Mouse (Mus musculus) ES-Bruce4 (cell line): ENCODE data around the gene Tnfrsf9. TPM values are rescaled to one million over a fixed set of nuclear protein-coding genes. Genes with fewer than 3 reads are reported as not detected.
"Not testable (repeated sequence)": the region's sequence is repeated elsewhere in the genome, so short reads cannot be mapped to it uniquely, and the experiment has no call there.

Source experiments
- H3K27ac ChIP-seq: 2 replicates; pipeline ENCODE4 v1.5.1; 2012; ENCODE audit warnings: low read length, inconsistent platforms; ENCODE audit not compliant: insufficient read depth
- H3K27me3 ChIP-seq: 2 replicates; pipeline ENCODE4 v1.6.1; 2012; ENCODE audit warnings: mild to moderate bottlenecking, low read length, inconsistent platforms; ENCODE audit not compliant: control insufficient read depth, poor library complexity, insufficient read depth, severe bottlenecking
- H3K36me3 ChIP-seq: 2 replicates; pipeline ENCODE4 v1.6.1; 2012; ENCODE audit warnings: inconsistent platforms, mild to moderate bottlenecking, low read length, moderate library complexity; ENCODE audit not compliant: control insufficient read depth, poor library complexity, insufficient read depth, severe bottlenecking
- H3K4me1 ChIP-seq: one replicate; pipeline ENCODE4 v1.8.1; 2011; ENCODE audit warnings: low read length; ENCODE audit not compliant: control insufficient read depth, insufficient read depth
- H3K4me3 ChIP-seq: 2 replicates; pipeline ENCODE4 v1.5.1; 2011; ENCODE audit warnings: low read depth, mild to moderate bottlenecking, low read length
- H3K9ac ChIP-seq: 2 replicates; pipeline ENCODE4 v1.6.1; 2012; ENCODE audit warnings: low read depth, mild to moderate bottlenecking, inconsistent platforms; ENCODE audit not compliant: poor library complexity, severe bottlenecking
- H3K9me3 ChIP-seq: replicated peaks from 2 replicates; pipeline ENCODE4 v1.6.1; 2012; ENCODE audit warnings: mild to moderate bottlenecking, low read length, inconsistent platforms; ENCODE audit not compliant: control insufficient read depth, poor library complexity, insufficient read depth, severe bottlenecking
- CTCF ChIP-seq: IDR thresholded peaks from one replicate; pipeline ENCODE4 v1.8.1; 2011; ENCODE audit warnings: low read depth, low read length
- EP300 ChIP-seq: IDR thresholded peaks from 2 replicates; pipeline ENCODE4 v1.6.1; 2011; ENCODE audit warnings: low read depth, low read length; ENCODE audit not compliant: insufficient read depth
- POLR2A ChIP-seq: IDR thresholded peaks from one replicate; pipeline ENCODE4 v1.8.1; 2011; ENCODE audit warnings: low read length; ENCODE audit not compliant: insufficient read depth
- polyA plus RNA-seq: library from polyadenylated mRNA; stranded (reverse); fragments of >200 nt; gene quantifications from 2 replicates; pipeline ENCODE4 v1.2.4, GENCODE M21; 2011; ENCODE audit warnings: low read depth; ENCODE audit not compliant: missing spikeins, insufficient read depth, insufficient read length

Tnfrsf9 gene
- polyA plus RNA-seq, 1 experiment: 1.6 TPM

GRCm38 (mm10) chr4:150908512-150908911, 5.8 kb upstream of the Tnfrsf9 start:
- Histone ChIP-seq H3K36me3 (peaks cover 19% of the 10 kb centered on the region), H3K4me3 (peak overlapping the region; percentile 16; the same call in 1 of the 2 replicates), H3K9ac (peak overlapping the region; percentile 76; the same call in 1 of the 2 replicates)
- not testable (repeated sequence) for H3K9me3 ChIP-seq, H3K27ac ChIP-seq, H3K4me1 ChIP-seq, H3K27me3 ChIP-seq
- peak; percentile 67 for TF ChIP-seq CTCF

- Histone ChIP-seq H3K9ac (peak overlapping the region; percentile 76), H3K36me3 (peaks cover 16% of the 10 kb centered on the region), H3K4me1 (no peaks in the 10 kb centered on the region), H3K9me3 (no peaks in the 10 kb centered on the region), H3K4me3 (peak overlapping the region; percentile 74), H3K27ac (peak overlapping the region; percentile 60), H3K27me3 (no peaks in the 10 kb centered on the region)
- TF ChIP-seq EP300 (no peak), POLR2A (peak; percentile 40), CTCF (no peak)
Measured at GRCm38 (mm10) chr4:150909451-150910156, 4.8 kb upstream of the Tnfrsf9 start.

GRCm38 (mm10) chr4:150910164-150910951, 4.0 kb upstream of the Tnfrsf9 start:
- Histone ChIP-seq H3K36me3 (peaks cover 12% of the 10 kb centered on the region), H3K27me3 (no peaks in the 10 kb centered on the region), H3K27ac (peak overlapping the region; percentile 60), H3K4me1 (peaks cover 2% of the 10 kb centered on the region), H3K9ac (peak overlapping the region; percentile 21; the same call in 1 of the 2 replicates), H3K4me3 (peak overlapping the region; percentile 44), H3K9me3 (no peaks in the 10 kb centered on the region)
- no peak for TF ChIP-seq EP300
- no peak for TF ChIP-seq POLR2A
- TF ChIP-seq CTCF: no peak

- Histone ChIP-seq H3K9ac (peak overlapping the region; percentile 65), H3K36me3 (no peaks in the 10 kb centered on the region), H3K27ac (no peak overlapping the region), H3K4me3 (peak overlapping the region; percentile 90), H3K9me3 (no peaks in the 10 kb centered on the region), H3K4me1 (peaks cover 4% of the 10 kb centered on the region), H3K27me3 (no peaks in the 10 kb centered on the region)
- TF ChIP-seq EP300 (no peak), POLR2A (no peak), CTCF (no peak)
Measured at GRCm38 (mm10) chr4:150913743-150914142, 619 bp upstream of the Tnfrsf9 start.

- Histone ChIP-seq H3K4me3 (peak overlapping the region; percentile 87), H3K4me1 (peaks cover 4% of the 10 kb centered on the region), H3K9ac (peak overlapping the region; percentile 53), H3K27ac (peak overlapping the region; percentile 64), H3K27me3 (no peaks in the 10 kb centered on the region), H3K9me3 (no peaks in the 10 kb centered on the region), H3K36me3 (no peaks in the 10 kb centered on the region)
- no peak for TF ChIP-seq CTCF
- TF ChIP-seq POLR2A: no peak
- no peak for TF ChIP-seq EP300
Measured at GRCm38 (mm10) chr4:150915181-150915906, 982 bp downstream of the Tnfrsf9 start.
